Mouse (Mus musculus) ES-Bruce4 (cell line): ENCODE measurements around the gene Gm45837.
"Not testable (repeated sequence)": the region's sequence is repeated elsewhere in the genome, so short reads cannot be mapped to it uniquely, and the experiment has no call there.

Experiments used
- CTCF ChIP-seq: IDR thresholded peaks from one replicate; pipeline ENCODE4 v1.8.1; 2011; ENCODE audit warnings: low read depth, low read length
- EP300 ChIP-seq: IDR thresholded peaks from 2 replicates; pipeline ENCODE4 v1.6.1; 2011; ENCODE audit warnings: low read depth, low read length; ENCODE audit not compliant: insufficient read depth
- POLR2A ChIP-seq: IDR thresholded peaks from one replicate; pipeline ENCODE4 v1.8.1; 2011; ENCODE audit warnings: low read length; ENCODE audit not compliant: insufficient read depth

DNA sequence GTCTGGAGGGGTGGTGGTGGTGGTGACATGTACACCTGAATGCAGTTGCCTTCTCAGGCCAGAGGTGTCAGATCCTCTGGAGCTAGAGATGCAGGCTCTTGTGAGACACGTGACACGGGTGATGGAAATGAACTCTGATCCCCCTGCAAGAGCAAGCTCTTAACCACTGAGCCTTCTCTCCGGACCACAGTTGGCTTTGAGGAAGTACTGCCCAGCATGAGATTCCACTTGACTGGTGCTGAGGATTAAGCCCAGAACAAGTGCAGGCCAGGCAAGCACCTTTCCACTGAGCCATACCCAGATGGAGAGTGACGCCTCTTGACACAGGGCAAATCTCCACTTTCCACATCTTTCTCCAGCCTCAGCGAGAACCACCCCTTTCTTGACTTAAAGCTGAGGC lies 148.7 kb downstream of the Gm45837 start:
- TF ChIP-seq POLR2A, CTCF, EP300: not testable (repeated sequence)
